Comparison of ENCODE assay signal across 8 mouse cellular contexts in genomic region chr7:24316567-24317092, GRCm38 (mm10). TPM values are rescaled to one million over a fixed set of nuclear protein-coding genes. Genes with fewer than 3 reads are reported as not detected.
DNase-seq lines count a peak whose midpoint lies in the region; ATAC-seq and TF ChIP-seq lines count a peak whose summit lies in the region.

Gene Zfp94 (minus strand): TSS chr7:24316666.

- intact Hi-C loops in heart, postnatal 10 days (cut with DNase I): loop anchor here (2.0 to 10.0 kb wide), 3 partner anchors 62 to 236 kb away; partner anchors contain the start of genes Zfp108, Zfp180 and Zfp235

- TF ChIP-seq EP300 in ES-Bruce4 (IDR thresholded peaks at IDR 0.05; ENCODE audit: insufficient read depth, low read depth, low read length): no peak
- no peak for TF ChIP-seq EP300 in liver, postnatal 0 days (IDR thresholded peaks at IDR 0.05; ENCODE audit: low read depth)

- no peak for TF ChIP-seq CTCF in ES-Bruce4 (IDR thresholded peaks at IDR 0.05; ENCODE audit: low read depth, low read length)
- TF ChIP-seq CTCF in liver, postnatal 0 days (IDR thresholded peaks at IDR 0.05; ENCODE audit: low read depth): no peak

- ATAC-seq in cerebellum, adult (ENCODE audit: insufficient number of reproducible peaks, low FRiP score, low TSS enrichment): peak; percentile 97
- ATAC-seq in forebrain, embryonic 13.5 days: peak; percentile 97
- ATAC-seq in liver, postnatal 0 days: peak; percentile 98
- peak; percentile 95 for ATAC-seq in neural tube, embryonic 14.5 days (ENCODE audit: low read depth)

- peak within 1 kb of the TSS; percentile 51 for H3K27ac ChIP-seq in ES-Bruce4 (ENCODE audit: insufficient read depth, low read length)
- H3K27ac ChIP-seq in forebrain, embryonic 13.5 days: peak within 1 kb of the TSS; percentile 72
- H3K27ac ChIP-seq in liver, postnatal 0 days (ENCODE audit: low read depth): peak within 1 kb of the TSS; percentile 52
- peak within 1 kb of the TSS; percentile 75 for H3K27ac ChIP-seq in neural tube, embryonic 14.5 days (ENCODE audit: low read depth, low read length)

- no peaks in the 10 kb centered on the region for H3K27me3 ChIP-seq in ES-Bruce4 (ENCODE audit: control insufficient read depth, insufficient read depth, low read length, poor library complexity, severe bottlenecking)
- H3K27me3 ChIP-seq in forebrain, embryonic 13.5 days: peaks cover 10% of the 10 kb centered on the region
- H3K27me3 ChIP-seq in liver, postnatal 0 days (ENCODE audit: insufficient read depth, low read length): no peaks in the 10 kb centered on the region
- no peaks in the 10 kb centered on the region for H3K27me3 ChIP-seq in neural tube, embryonic 14.5 days (ENCODE audit: control insufficient read depth, insufficient read depth, low read length)

- peak within 1 kb of the TSS; percentile 63 for H3K9ac ChIP-seq in ES-Bruce4 (ENCODE audit: low read depth, poor library complexity, severe bottlenecking)
- H3K9ac ChIP-seq in forebrain, embryonic 13.5 days: peak within 1 kb of the TSS; percentile 84
- peak within 1 kb of the TSS; percentile 36 for H3K9ac ChIP-seq in liver, postnatal 0 days (replicated peaks)
- peak within 1 kb of the TSS; percentile 75 for H3K9ac ChIP-seq in neural tube, embryonic 14.5 days (replicated peaks; ENCODE audit: low read depth, low read length)

- H3K4me3 ChIP-seq in ES-Bruce4 (ENCODE audit: low read depth, low read length): peak within 1 kb of the TSS; percentile 91
- H3K4me3 ChIP-seq in forebrain, embryonic 13.5 days: peak within 1 kb of the TSS; percentile 64
- peak within 1 kb of the TSS; percentile 55 for H3K4me3 ChIP-seq in liver, postnatal 0 days (ENCODE audit: low read depth, low read length)
- peak within 1 kb of the TSS; percentile 59 for H3K4me3 ChIP-seq in neural tube, embryonic 14.5 days (ENCODE audit: low read depth, low read length)

- peak; percentile 87 for TF ChIP-seq POLR2A in ES-Bruce4 (IDR thresholded peaks at IDR 0.05; ENCODE audit: insufficient read depth, low read length)

- DNase-seq in heart, postnatal 10 days: peak; percentile 96 to 97
- peak; percentile 91 for DNase-seq in large intestine, adult 2 months (ENCODE audit: low read depth, low spot score)
- peak; percentile 91 for DNase-seq in liver, postnatal 0 days
- DNase-seq in testis, postnatal 10 days (ENCODE audit: low spot score): peak; percentile 91

- H3K4me1 ChIP-seq in ES-Bruce4 (ENCODE audit: control insufficient read depth, insufficient read depth, low read length): peaks cover 2% of the 10 kb centered on the region
- H3K4me1 ChIP-seq in forebrain, embryonic 13.5 days: peaks cover 12% of the 10 kb centered on the region
- H3K4me1 ChIP-seq in liver, postnatal 0 days (ENCODE audit: insufficient read depth): peaks cover 13% of the 10 kb centered on the region
- peaks cover 5% of the 10 kb centered on the region for H3K4me1 ChIP-seq in neural tube, embryonic 14.5 days (ENCODE audit: control insufficient read depth, insufficient read depth, low read length)

- H3K9me3 ChIP-seq in ES-Bruce4 (replicated peaks; ENCODE audit: control insufficient read depth, insufficient read depth, low read length, poor library complexity, severe bottlenecking): no peaks in the 10 kb centered on the region
- H3K9me3 ChIP-seq in forebrain, embryonic 13.5 days (replicated peaks): no peaks in the 10 kb centered on the region
- H3K9me3 ChIP-seq in liver, postnatal 0 days (ENCODE audit: low read length): no peaks in the 10 kb centered on the region
- no peaks in the 10 kb centered on the region for H3K9me3 ChIP-seq in neural tube, embryonic 14.5 days (ENCODE audit: control insufficient read depth, low read length)

- under 1% methylated on average over 33 of the region's 33 CpGs for WGBS in forebrain, embryonic 13.5 days
- under 1% methylated on average over 33 of the region's 33 CpGs for WGBS in large intestine, adult 2 months
- WGBS in liver, postnatal 0 days (ENCODE audit: insufficient replicate concordance): under 1% methylated on average over 33 of the region's 33 CpGs
- under 1% methylated on average over 33 of the region's 33 CpGs for WGBS in neural tube, embryonic 14.5 days

- no peaks in the 10 kb centered on the region for H3K36me3 ChIP-seq in ES-Bruce4 (ENCODE audit: control insufficient read depth, insufficient read depth, low read length, poor library complexity, severe bottlenecking)
- peaks cover 7% of the 10 kb centered on the region for H3K36me3 ChIP-seq in forebrain, embryonic 13.5 days (ENCODE audit: poor library complexity, severe bottlenecking)
- H3K36me3 ChIP-seq in liver, postnatal 0 days (replicated peaks; ENCODE audit: insufficient read depth, low read length): no peaks in the 10 kb centered on the region
- peaks cover under 1% of the 10 kb centered on the region; the same call in 1 of the 2 replicates for H3K36me3 ChIP-seq in neural tube, embryonic 14.5 days (ENCODE audit: control insufficient read depth, insufficient read depth, low read length)

- peak within 1 kb of the TSS; percentile 86 for H3K4me2 ChIP-seq in forebrain, embryonic 13.5 days
- H3K4me2 ChIP-seq in liver, postnatal 0 days (ENCODE audit: low read depth, low read length): peak within 1 kb of the TSS; percentile 81
- H3K4me2 ChIP-seq in neural tube, embryonic 14.5 days (ENCODE audit: low read depth, low read length): peak within 1 kb of the TSS; percentile 79

RNA-seq across cellular contexts. Expression of gene Zfp94, which starts in this region (rescaled TPM):
- polyA plus RNA-seq in ES-Bruce4 (2011; ENCODE audit: insufficient read depth, insufficient read length, low read depth, missing spikeins): 4.7 and 5.3 TPM in 2 replicates
- polyA plus RNA-seq in forebrain, embryonic 13.5 days (2015; fragmentation: Nextera tagmentation; extraction: Ambion mirVana): 20.1 and 20.9 TPM in 2 replicates
- total RNA-seq in heart, postnatal 10 days (2021): 1 to 10 TPM; 2.2 to 2.5 TPM
- polyA plus RNA-seq in large intestine, adult 2 months (2012; rRNA removed): 2.1 and 3.1 TPM in 2 replicates
- polyA plus RNA-seq in liver, postnatal 0 days (2015; fragmentation: Nextera tagmentation; extraction: Ambion mirVana): 1.8 and 2.2 TPM in 2 replicates
- polyA plus RNA-seq in neural tube, embryonic 14.5 days (2014; fragmentation: Nextera tagmentation; extraction: Ambion mirVana): 19.2 and 24.2 TPM in 2 replicates

Comparison
In these comparisons a context has a peak if more than half of its experiments do, and no peak if none do; other contexts are left out.
1. Peak in every context shown above with its lines: DNase-seq, ATAC-seq, H3K4me3 ChIP-seq and H3K27ac ChIP-seq.